Mouse (Mus musculus) urinary bladder, postnatal 36 days (tissue): ENCODE results near the gene Tspoap1.

ENCODE experiments used
- DNase-seq, 2 experiments: peaks; one replicate each; pipeline ENCODE4 v3.0.0; 2022; ENCODE audit warnings: low spot score in 2 of 2, mixed read lengths in 1 of 2

The Tspoap1 gene

DNA sequence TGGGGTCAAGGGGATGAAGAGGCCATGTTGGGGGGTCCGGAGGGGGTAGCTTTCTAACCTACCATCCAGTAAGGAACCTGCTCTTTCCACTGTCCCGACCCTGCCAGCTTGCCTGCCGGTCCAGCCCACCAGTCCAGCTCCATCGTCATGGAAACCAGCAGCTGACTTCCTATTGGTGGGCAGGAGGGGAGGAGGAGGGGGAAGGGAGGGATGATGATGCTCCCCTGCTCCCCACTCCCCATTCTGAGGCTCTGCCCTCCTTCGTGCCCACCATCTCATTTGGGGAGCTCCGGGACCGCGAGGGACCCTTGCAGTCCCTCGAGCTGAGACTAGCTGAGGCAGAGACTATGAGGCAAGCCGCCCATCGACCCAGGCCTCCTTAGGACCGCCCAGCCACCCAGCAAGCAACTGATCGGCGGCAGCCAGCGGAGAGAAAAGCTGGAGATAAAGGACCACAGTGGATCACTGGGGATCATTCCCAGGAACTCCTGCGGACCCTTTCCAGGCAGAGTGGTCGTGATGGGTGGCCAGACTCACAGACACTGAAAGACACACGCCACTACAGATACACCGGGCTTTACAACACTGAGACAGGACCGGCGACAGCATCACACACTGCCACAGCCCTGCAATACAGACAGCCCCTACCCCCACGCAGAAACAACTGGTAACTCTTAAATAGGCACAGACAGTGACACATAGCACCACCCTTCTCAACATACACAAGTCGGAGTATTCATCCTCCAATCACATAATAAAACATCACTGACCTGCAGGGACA lies at the start of gene Tspoap1:
TSS of gene Tspoap1 (plus strand) at position 241 of the 781 bp plus-strand sequence.
- no peak for DNase-seq

DNA sequence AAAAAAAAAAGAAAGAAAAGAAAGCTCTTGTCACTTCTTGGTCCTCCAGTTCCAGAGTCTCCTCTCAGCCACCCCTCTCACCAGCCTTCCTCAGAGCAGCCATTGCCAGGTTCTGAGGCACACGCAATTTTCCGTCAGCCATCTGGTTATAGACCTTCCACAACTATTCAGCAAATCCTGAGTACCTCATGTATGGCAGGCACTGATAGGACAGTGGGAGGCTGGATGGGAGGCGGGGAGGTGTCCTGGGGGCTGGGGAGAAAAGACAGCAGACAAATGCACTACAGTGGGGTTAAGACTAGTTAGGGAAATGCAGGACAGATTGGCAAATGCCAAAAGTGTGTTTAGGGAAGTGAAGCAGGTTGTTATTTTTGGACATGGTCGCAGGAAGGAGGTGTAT lies 48.2 kb upstream of the Tspoap1 start:
- no peak for DNase-seq

DNA sequence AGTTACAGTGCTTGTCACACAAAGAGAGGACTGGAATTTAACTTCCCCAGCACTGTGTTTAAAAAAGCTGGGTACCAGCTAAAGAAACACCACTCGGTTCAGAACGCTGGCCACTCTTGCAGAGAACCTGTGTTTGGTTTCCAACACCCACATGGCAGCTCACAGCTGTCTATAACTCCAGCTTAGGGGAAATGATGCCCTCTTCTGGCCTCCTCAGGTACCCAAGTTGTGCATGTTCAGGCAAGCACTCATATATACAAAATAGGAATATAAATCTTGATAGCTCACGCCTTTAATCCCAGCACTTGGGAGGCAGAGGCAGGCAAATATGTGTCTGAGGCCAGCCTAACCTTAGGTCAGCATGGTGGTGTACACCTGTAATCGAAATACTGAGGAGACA lies 44.3 kb upstream of the Tspoap1 start:
- no peak for DNase-seq

DNA sequence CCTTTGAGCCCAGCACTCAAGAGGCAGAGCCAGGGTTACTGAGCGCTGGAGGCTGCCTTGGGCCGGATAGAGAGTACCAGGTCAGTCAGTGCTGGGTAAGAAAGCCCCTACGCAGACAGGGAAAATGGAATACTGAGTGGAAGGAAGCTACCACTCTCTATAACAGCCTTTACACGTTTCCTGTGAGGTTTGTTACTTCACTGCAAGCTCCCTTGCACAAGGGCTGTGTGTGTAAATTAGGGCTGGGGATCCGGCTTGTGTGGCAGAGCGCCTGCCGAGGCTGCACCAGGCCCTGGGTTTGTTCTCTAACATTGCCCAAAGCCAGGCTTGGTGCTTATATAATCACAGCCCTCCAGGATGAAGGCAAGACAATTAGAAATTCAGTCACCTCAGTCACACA lies 40.8 kb upstream of the Tspoap1 start:
- DNase-seq: no peak

DNA sequence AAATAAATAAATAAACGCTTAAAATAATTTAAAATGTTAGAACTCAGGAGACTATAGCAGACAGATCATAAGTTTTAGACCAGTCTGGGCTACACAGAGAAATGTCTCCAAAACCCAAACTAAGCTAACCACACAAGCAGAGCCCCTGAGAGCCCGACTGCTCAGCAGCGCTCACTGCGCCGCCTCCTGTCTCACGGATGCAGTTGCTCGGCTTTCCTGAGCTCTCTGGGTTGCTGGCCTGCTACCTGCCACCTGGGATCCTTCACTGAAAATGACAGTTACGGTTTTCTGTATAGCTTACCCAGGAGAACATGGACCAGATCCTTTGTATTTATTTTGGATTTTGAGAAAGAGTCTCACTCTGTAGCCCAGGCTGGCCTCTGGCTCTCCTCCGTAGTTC lies 40.0 kb upstream of the Tspoap1 start:
- DNase-seq: no peak

DNA sequence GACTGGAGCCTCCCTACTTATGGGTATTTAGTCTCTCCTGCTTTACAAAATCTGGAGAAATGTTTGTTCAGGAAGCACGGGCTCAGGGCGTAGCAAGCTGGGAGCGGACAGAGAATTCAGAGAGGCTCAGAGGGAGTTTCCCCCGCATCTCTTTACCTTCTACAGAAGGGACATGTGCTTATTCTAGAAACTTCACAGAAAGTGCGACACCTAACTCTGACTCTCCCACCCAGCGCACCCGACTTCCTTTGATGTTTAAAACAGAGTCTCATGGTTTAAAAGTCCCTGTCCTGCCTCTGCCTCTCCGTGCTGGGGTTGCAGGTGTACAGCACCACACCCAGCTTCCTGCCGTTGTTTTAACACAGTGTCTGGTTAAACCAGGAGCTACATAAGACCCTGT lies 39.5 kb upstream of the Tspoap1 start:
- DNase-seq: no peak

DNA sequence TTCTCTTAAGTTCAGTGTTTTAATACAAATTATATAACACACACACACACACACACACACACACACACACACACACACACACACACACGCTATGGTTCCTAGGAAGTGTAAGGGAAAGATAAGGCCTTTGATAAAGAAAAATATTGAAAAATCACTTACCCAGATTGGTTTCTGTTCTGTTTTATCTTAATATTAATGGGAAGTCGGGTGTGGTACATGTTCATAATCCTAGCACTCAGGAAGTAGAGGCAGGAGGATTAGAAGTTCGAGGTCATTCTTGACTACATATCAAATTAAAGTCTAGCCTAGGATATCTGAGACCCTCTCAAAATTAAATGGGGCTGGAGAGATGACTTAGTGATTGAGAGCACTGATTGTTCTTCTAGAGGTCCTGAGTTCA lies 38.2 kb upstream of the Tspoap1 start:
- no peak for DNase-seq

DNA sequence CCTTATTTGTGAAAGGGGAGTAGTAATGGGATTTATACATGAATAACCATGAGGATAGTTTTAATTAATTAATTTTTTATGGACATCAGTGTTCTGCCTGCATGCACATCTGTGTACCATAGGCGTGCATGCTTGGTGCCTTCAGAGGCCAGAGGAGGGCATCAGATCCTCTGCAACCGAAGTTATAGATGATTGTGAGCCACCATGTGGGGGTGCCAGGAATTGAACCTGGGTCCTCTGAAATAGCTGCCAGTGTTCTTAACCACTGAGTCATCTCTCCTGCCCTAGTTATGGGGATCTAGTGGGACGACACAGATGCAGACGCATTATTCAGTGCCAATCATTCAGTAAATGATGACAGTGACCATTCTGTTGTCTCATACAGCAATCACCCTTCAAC lies 37.5 kb upstream of the Tspoap1 start:
- no peak for DNase-seq

DNA sequence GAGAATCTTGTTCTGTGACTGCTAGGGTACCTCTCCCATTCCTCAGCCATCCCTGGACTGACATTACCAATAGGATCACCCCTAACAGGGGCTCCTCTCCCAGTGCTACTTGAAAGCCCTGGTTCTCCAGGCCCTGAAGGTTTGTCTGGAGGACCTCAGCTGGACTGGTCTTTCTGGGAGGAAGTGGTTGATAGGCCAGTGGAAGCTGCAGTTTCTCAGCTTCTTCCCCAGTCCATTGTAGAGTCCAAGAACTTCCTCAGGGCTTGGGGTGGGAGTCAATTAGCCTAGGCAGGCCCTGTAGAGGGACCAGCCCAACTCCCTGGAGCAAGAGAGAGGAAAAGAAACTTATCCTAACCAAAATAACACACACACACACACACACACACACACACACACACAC lies 34.8 kb upstream of the Tspoap1 start:
- no peak for DNase-seq

DNA sequence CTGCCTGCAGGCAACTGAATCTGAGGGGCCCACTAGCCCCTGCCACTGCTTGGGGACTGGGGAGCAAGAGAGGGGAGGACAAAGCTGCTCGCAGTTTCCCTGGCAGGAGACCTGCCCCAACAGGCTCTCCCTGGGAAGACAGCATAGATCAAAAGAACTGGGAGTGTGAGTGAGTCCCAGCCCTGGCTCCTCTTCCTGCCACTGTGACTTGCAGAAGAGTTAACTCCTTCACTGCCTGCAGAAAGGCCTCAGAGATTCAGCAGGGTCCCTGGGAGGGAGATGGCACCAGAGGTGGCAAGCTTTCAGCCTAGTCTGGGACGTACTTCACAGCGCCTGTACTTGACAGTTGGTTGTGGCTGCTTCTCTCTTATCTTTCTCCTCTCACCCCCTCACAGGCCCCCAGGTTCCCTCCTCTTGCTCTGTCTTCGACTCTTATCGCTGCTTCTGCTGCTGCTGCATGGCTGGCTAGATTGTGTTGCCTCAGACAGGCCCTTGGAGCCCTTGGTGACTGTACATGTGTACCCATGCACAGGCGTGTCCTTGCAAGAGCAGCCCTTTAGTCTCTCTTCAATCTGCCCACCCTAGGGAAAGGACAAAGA lies 34.3 kb upstream of the Tspoap1 start:
- peak; percentile 9 to 21 for DNase-seq

DNA sequence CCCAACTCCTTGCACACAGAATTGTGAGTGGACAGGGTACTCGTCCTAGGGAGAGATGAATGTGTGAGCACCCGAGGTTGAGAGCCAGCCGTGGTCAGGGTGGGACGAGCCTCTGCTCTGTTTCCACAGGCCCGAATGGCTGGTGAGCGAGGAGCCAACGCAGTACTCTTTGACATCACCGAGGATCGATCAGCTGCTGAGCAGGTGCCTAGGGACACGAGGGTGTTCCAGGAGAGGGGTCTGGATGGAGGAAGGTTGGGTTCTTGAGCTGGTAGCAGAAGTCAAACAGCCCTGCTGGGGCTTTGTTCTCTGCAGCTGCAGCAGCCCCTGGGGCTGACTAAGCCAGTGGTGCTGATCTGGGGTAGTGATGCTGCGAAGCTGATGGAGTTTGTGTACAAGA lies 33.3 kb upstream of the Tspoap1 start:
- DNase-seq: no peak

DNA sequence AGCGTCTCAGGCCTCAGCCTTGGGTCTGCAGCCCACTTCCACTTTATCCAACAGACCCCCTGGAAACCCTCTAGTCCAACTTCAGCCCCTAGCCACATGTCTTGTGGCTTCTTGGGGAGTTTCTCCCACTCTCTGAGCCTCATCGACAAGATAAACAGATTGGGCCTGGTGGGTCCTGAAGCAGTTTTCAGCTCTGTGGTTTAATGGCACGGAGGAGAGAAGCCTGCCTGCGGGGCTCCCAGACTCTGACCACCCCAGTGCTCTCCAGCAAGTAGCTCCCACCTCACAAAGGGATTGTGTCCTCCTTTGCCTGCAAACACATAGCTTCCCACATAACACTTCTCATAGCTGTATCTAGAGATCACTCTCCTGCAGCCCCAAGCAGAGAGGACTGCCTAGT lies 32.9 kb upstream of the Tspoap1 start:
- no peak for DNase-seq

DNA sequence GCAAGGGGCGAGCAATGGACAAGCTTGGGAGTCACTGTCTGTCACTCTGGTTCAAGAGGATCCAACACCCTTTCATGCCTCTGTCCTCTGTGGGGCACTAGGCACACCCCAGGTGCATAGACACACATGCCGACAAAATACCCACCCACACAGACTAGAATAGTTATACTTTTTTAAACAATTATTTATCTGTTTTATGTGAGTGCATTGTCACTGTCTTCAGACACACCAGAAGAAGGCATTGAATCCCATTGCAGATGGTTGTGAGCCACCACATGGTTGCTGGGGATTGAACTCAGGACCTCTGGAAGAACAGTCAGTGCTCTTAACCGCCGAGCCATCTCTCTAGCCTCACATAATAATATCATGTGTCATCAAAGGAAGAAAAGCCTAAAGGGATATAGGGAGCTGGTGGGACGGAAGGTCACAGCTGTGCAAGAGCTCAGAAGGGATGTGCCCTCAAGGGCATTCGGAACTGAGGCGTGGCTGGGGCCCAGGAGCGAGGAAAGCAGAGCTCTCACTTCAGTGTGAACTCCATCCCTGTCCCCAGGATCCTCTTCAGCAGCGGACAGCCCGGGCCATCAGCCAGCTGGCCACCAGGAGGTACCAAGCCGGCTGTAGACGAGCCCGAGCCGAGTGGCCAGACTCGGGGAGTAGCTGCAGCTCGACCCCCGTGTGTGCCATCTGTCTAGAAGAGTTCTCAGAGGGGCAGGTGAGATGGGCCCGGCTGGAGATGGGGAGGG lies 31.3 kb upstream of the Tspoap1 start:
- DNase-seq: no peak

DNA sequence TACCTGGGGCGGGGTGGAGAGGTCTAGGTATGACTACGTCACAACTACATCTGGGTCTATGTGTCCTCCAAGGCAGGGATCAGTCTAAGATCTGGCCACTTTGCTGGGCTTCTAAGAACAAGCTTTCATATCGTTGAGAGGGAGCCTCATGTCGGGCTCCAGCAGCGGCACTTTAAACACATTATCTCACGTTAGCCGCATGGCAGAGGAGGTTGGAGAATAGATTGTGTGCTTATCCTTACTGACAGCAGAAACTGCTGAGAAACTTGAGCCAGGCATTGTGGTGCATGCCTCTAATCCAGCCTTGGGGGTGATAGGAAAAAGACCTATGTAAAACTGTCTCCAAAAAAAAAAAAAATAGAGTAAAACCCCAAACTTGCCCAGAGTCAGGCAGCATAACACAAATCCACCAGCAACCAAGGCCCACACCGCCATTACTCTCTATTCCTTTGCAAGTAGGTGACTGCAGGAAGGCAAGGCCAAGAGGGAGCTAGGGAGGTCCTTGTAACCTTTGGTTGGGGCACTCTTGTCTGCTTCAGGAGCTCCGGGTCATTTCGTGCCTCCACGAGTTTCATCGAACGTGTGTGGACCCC lies 30.7 kb upstream of the Tspoap1 start:
- DNase-seq: no peak

DNA sequence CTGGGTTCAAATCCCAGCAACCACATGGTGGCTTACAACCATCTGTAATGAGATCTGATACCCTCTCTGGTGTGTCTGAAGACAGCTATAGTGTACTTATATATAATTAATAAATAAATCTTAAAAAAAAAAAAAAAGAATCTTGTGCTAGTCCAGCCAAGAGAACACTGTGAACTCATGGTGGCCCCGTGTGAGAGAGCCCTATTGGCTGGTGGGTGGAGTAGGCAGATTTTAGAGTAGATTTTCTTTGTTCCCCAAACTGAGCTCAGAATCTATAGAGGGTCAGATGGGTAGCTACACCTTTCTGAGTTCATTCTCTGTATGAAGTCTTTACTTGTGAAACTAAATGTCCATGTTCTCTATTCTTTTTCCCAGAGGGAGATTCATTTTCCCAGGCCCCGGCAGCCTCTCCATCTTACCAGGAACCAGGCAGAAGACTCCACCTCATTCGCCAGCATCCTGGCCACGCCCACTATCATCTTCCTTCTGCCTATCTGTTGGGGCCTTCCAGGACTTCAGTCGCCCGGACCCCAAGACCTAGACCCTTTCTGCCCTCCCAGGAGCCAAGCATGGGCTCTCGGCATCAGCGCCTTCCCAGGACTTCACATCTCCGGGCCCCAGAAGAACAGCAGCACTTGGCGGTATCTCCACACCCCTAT lies 29.6 kb upstream of the Tspoap1 start:
- no peak for DNase-seq

DNA sequence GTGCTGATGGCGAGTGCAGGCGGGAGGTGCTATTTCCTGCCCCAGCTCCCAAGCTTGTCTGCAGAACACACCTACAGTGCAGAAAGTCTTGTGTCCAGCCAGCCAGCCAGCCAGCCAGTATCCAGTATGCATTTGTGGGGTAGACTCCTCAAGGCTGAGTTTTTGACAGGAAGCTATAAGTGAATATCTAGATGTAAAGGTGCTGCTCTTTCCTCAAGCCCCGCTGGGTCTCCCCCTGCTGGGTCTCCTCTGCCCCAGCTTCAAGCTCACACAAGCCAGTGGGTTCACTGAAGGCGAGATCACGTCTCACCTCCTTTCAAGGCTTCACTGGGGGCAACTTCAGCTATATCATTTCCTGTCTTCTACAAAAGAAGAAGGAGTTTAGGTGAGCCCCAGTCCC lies 26.0 kb upstream of the Tspoap1 start:
- DNase-seq: no peak

DNA sequence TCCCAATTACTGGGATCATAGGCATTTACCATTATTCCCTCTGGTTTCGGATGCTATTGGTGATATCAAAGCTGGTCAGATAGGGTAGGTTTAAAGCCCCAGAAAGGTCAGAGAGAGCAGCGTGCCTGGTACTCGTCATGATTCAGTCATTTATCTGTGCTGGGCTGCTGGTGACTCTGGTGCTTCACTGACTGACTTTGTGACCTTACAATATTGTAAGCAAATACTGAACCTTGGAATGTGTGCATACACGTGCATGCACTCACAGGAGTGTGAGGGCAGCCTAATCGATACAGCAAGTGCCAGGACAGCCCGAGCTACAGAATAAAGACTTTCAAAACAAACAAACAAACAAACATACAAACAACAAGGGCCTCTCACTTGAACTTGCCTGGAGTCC lies 24.6 kb upstream of the Tspoap1 start:
- DNase-seq: no peak

DNA sequence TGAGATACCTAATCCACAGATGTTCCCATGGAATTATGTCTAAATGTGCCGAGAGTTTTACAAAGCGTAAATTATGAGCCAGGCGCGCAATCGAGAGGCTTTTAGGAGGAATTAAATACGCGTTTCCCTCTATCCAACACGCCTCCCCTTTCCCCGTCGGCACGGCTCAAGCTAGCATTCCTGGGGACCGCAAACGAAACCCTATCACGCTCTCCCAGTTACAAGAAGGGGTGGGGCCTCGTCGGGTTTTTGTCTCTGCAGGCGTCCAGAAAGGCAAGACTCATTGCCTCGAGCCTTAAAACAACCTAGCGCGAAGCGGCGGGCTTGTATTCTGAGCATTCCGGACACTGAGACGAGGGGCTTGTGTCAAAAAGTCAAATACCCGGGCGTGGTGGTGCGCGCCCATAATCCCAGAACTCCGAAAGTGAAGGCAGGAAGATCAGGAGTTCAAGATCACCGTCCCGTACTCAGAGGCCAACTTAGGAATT lies 23.6 kb upstream of the Tspoap1 start:
- DNase-seq: peak; percentile 55 to 62

DNA sequence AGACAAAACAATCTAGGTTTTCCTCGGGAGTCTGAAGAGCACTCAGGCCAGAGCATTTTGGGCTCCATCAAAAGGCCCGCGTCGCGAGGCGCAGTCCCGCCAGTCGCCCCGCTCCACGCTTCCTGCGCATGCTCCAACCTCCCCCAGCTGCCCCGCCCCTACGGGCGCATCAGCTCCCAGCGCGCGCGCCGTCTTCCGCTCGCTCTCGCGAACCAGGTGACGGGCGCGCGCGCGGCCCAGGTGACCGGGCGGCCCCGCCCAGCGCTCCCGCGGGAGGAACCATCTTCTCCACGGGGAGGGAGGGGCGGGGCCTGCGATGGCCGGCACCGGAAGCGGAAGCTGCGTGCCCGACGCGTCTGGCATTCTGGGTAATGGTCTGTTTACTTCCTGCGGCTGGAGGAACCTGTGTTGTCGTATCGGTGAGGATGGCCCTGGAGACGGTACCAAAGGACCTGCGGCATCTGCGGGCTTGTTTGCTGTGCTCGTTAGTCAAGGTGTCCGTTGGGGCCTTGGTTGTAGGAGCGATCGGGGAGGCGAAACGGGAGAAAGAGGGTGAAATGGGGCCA lies 23.1 kb upstream of the Tspoap1 start, which contains the start of gene Supt4a:
TSS of gene Supt4a (plus strand) at position 378 of the 566 bp plus-strand sequence.
- DNase-seq: peak; percentile 93 to 95

DNA sequence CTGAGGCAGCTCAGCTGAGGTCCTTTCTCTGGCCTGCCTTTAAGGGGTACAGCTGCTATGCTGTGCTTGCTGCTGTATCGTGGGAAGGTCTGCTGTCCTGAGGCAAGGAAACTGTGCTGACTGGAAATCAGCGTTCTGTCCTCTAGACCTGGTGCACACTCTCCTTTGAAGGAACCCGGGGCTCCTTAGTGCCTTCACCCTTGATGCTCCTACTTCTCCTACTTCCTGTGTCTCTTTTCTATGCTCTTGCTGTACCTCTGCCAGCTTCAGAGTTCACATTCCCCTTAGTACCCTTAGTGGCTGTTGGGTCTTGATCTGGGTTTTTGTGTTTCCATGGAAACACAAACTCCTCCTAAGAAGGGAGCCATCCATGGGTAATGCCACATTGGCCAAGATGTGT lies 16.6 kb upstream of the Tspoap1 start:
- no peak for DNase-seq

DNA sequence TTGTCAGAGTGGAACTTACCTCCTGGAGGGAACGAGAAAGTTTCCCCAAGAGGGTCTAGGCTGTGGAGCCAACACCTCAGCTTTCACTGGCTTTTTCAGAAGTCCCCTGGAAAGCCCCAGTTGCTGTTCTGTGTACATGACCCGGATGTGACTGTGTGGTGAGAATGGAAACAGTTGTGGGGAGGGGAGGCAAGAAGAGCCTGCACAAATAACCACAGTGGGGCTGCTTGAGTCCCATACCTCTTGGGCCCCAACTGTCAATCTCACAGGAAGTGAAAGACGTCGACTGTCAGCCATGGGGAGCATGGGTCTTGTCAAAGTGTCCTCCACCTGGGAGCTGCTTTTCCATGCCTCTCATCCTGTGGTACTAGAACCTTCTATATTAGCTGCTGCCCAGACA lies 15.4 kb upstream of the Tspoap1 start:
- no peak for DNase-seq
